Mouse (Mus musculus): ENCODE measurements around the gene Tsc22d1.

The Tsc22d1 gene

GRCm38 (mm10) chr14:76448987-76449386 is 34.2 kb downstream of the Tsc22d1 start:
- DNase-seq = peak; percentile 29

GRCm38 (mm10) chr14:76451011-76451410 is 36.2 kb downstream of the Tsc22d1 start:
- DNase-seq = no peak

GRCm38 (mm10) chr14:76452751-76453360 is 38.1 kb downstream of the Tsc22d1 start:
- no peak for DNase-seq

- no peak for DNase-seq
These were observed 39.9 kb downstream of the Tsc22d1 start for GRCm38 (mm10) chr14:76454673-76455072.

- DNase-seq = no peak
These were observed 40.4 kb downstream of the Tsc22d1 start for GRCm38 (mm10) chr14:76455159-76455558.

GRCm38 (mm10) chr14:76457696-76458095 is 42.9 kb downstream of the Tsc22d1 start:
- no peak for DNase-seq

GRCm38 (mm10) chr14:76460181-76460580 is 45.4 kb downstream of the Tsc22d1 start:
- DNase-seq = no peak

- DNase-seq = no peak
These were observed 46.5 kb downstream of the Tsc22d1 start for GRCm38 (mm10) chr14:76461182-76461775.

GRCm38 (mm10) chr14:76463414-76464098 is 48.8 kb downstream of the Tsc22d1 start:
- DNase-seq = no peak

GRCm38 (mm10) chr14:76464967-76465366 is 50.2 kb downstream of the Tsc22d1 start:
- no peak for DNase-seq

GRCm38 (mm10) chr14:76466641-76467323 is 52.0 kb downstream of the Tsc22d1 start:
- peak; percentile 65 to 91 for DNase-seq

GRCm38 (mm10) chr14:76467932-76468331 is 53.2 kb downstream of the Tsc22d1 start:
- DNase-seq = no peak

GRCm38 (mm10) chr14:76471301-76471700 is 56.5 kb downstream of the Tsc22d1 start:
- peak in 1 of 2 experiments; percentile 38 for DNase-seq

- no peak for DNase-seq
These were observed 57.7 kb downstream of the Tsc22d1 start for GRCm38 (mm10) chr14:76472487-76472886.

GRCm38 (mm10) chr14:76473404-76473803 is 58.6 kb downstream of the Tsc22d1 start:
- DNase-seq = peak; percentile 62 to 75

- DNase-seq = peak in 1 of 2 experiments; percentile 47
These were observed 59.4 kb downstream of the Tsc22d1 start for GRCm38 (mm10) chr14:76474165-76474564.

- no peak for DNase-seq
These were observed 62.0 kb downstream of the Tsc22d1 start for GRCm38 (mm10) chr14:76476770-76477169.

- DNase-seq = no peak
These were observed 63.3 kb downstream of the Tsc22d1 start for GRCm38 (mm10) chr14:76478076-76478475.

- DNase-seq = no peak
These were observed 63.9 kb downstream of the Tsc22d1 start for GRCm38 (mm10) chr14:76478616-76479015.

GRCm38 (mm10) chr14:76479867-76480266 is 65.1 kb downstream of the Tsc22d1 start:
- DNase-seq = peak; percentile 51 to 66

GRCm38 (mm10) chr14:76480507-76480906 is 65.7 kb downstream of the Tsc22d1 start:
- DNase-seq = no peak

GRCm38 (mm10) chr14:76483701-76484100 is 68.9 kb downstream of the Tsc22d1 start:
- DNase-seq = peak in 1 of 2 experiments; percentile 52

GRCm38 (mm10) chr14:76487609-76488008 is 72.8 kb downstream of the Tsc22d1 start:
- DNase-seq = no peak

All from kidney, postnatal 36 days (tissue).